7 mouse cellular contexts compared by ENCODE assay signal in the genomic region with DNA sequence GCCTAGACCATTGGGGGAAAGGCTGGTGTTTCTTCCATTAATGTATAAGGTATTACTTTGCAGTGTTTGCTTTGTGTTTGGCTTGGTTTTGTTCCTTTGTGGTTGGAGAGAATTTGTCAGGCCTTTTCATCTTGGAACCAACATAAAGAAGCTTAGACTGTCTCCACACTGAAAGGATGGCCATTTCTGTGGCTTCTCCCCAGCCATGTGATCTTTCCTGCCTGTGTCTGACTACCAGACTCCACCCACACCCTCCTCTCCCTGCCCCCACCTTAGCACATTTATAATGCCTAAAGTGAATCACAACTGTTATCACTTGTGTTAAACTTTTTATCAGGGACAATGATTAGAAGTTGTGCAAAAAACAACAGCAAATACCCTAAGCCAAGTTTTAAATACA. TPM values are rescaled to one million over a fixed set of nuclear protein-coding genes. Genes with fewer than 3 reads are reported as not detected.
DNase-seq lines count a peak whose midpoint lies in the region; ATAC-seq and TF ChIP-seq lines count a peak whose summit lies in the region.

No protein-coding gene starts in this region.

- peak overlapping the region; percentile 88 for H3K9ac ChIP-seq in forebrain, embryonic 16.5 days (replicated peaks; ENCODE audit: low read depth, low read length)
- 0 out of 2 replicates have a peak overlapping the region, but pooled peaks have one; percentile 91 for H3K9ac ChIP-seq in kidney, postnatal 0 days (ENCODE audit: low read depth, low read length)
- H3K9ac ChIP-seq in stomach, postnatal 0 days (ENCODE audit: low read length), result no peak overlapping the region

- TF ChIP-seq CTCF in kidney, postnatal 0 days (IDR thresholded peaks at IDR 0.05; ENCODE audit: low read depth), result no peak
- no peak for TF ChIP-seq CTCF in stomach, postnatal 0 days (IDR thresholded peaks at IDR 0.05; ENCODE audit: low read depth)

- H3K27me3 ChIP-seq in forebrain, embryonic 16.5 days (replicated peaks; ENCODE audit: control insufficient read depth, insufficient read depth, low read length), result no peaks in the 10 kb centered on the region
- no peaks in the 10 kb centered on the region for H3K27me3 ChIP-seq in kidney, postnatal 0 days (ENCODE audit: insufficient read depth, low read length)
- no peaks in the 10 kb centered on the region for H3K27me3 ChIP-seq in stomach, postnatal 0 days (ENCODE audit: control insufficient read depth, insufficient read depth, low read length)

- peak; percentile 12 for DNase-seq in thymus, postnatal 25 days
- DNase-seq in thymus, adult 18-20 months, result no peak
- DNase-seq in kidney, postnatal 0 days (ENCODE audit: low spot score), result peak; percentile 35
- DNase-seq in lung, postnatal 36 days, result peak; percentile 36
- no peak for DNase-seq in stomach, postnatal 0 days (ENCODE audit: low spot score)

- H3K9me3 ChIP-seq in forebrain, embryonic 16.5 days (ENCODE audit: control insufficient read depth, low read length), result no peaks in the 10 kb centered on the region
- H3K9me3 ChIP-seq in kidney, postnatal 0 days (replicated peaks; ENCODE audit: low read length), result no peaks in the 10 kb centered on the region
- H3K9me3 ChIP-seq in stomach, postnatal 0 days (ENCODE audit: control insufficient read depth, low read length), result no peaks in the 10 kb centered on the region

- H3K36me3 ChIP-seq in forebrain, embryonic 16.5 days (ENCODE audit: control insufficient read depth, insufficient read depth), result no peaks in the 10 kb centered on the region
- H3K36me3 ChIP-seq in kidney, postnatal 0 days (ENCODE audit: insufficient read depth, low read length), result 0 out of 2 replicates have a peak, but pooled peaks cover 3% of the 10 kb centered on the region
- no peaks in the 10 kb centered on the region for H3K36me3 ChIP-seq in stomach, postnatal 0 days (ENCODE audit: control insufficient read depth, insufficient read depth, low read length)

- H3K4me1 ChIP-seq in brown adipose tissue, adult 24 weeks (ENCODE audit: control insufficient read depth, insufficient read depth, insufficient read length, low read length), result peaks cover 3% of the 10 kb centered on the region; the same call in 1 of the 2 replicates
- peaks cover 11% of the 10 kb centered on the region for H3K4me1 ChIP-seq in forebrain, embryonic 16.5 days (replicated peaks; ENCODE audit: control insufficient read depth, insufficient read depth, low read length)
- H3K4me1 ChIP-seq in kidney, postnatal 0 days (replicated peaks; ENCODE audit: insufficient read depth, low read length), result no peaks in the 10 kb centered on the region; the same call in 1 of the 2 replicates
- no peaks in the 10 kb centered on the region for H3K4me1 ChIP-seq in stomach, postnatal 0 days (replicated peaks; ENCODE audit: control insufficient read depth, insufficient read depth)

- TF ChIP-seq EP300 in stomach, postnatal 0 days (optimal IDR thresholded peaks at IDR 0.05), result no peak

- H3K4me3 ChIP-seq in brown adipose tissue, adult 24 weeks (ENCODE audit: insufficient read depth, low read depth, low read length), result peak overlapping the region; percentile 96; the same call in 1 of the 2 replicates
- peak overlapping the region; percentile 62 for H3K4me3 ChIP-seq in forebrain, embryonic 16.5 days (replicated peaks; ENCODE audit: low read length)
- H3K4me3 ChIP-seq in kidney, postnatal 0 days (replicated peaks; ENCODE audit: low read depth, low read length), result peak overlapping the region; percentile 86
- peak overlapping the region; percentile 92 for H3K4me3 ChIP-seq in stomach, postnatal 0 days (ENCODE audit: low read depth, low read length)

- H3K27ac ChIP-seq in brown adipose tissue, adult 24 weeks (replicated peaks; ENCODE audit: low read depth, low read length), result no peak overlapping the region
- H3K27ac ChIP-seq in forebrain, embryonic 16.5 days (ENCODE audit: low read length), result peak overlapping the region; percentile 99; the same call in 1 of the 2 replicates
- H3K27ac ChIP-seq in kidney, postnatal 0 days, result no peak overlapping the region
- H3K27ac ChIP-seq in stomach, postnatal 0 days (replicated peaks), result no peak overlapping the region

- H3K4me2 ChIP-seq in forebrain, embryonic 16.5 days (ENCODE audit: low read length), result peak overlapping the region; percentile 58
- peak overlapping the region; percentile 69 for H3K4me2 ChIP-seq in kidney, postnatal 0 days (ENCODE audit: low read length)
- H3K4me2 ChIP-seq in stomach, postnatal 0 days (replicated peaks; ENCODE audit: low read depth), result peak overlapping the region; percentile 73

- ATAC-seq in forebrain, embryonic 16.5 days, result no peak
- no peak for ATAC-seq in kidney, postnatal 0 days (replicated peaks; ENCODE audit: low FRiP score, low read depth)
- ATAC-seq in stomach, postnatal 0 days (ENCODE audit: low FRiP score, low TSS enrichment), result no peak

RNA-seq across cellular contexts. Expression of gene 2610301B20Rik, which starts 1.1 kb away (rescaled TPM):
- polyA plus RNA-seq in brown adipose tissue, adult 24 weeks (2012; ENCODE audit: insufficient read depth, insufficient read length, missing spikeins), result 8.7 and 11.6 TPM in 2 replicates
- 45.7 and 47.6 TPM in 2 replicates for polyA plus RNA-seq in forebrain, embryonic 16.5 days (2015; fragmentation: Nextera tagmentation; extraction: Ambion mirVana)
- 27.7 and 29.5 TPM in 2 replicates for polyA plus RNA-seq in kidney, postnatal 0 days (2015; fragmentation: Nextera tagmentation; extraction: Ambion mirVana)
- 14.2 and 15.0 TPM in 2 replicates for polyA plus RNA-seq in stomach, postnatal 0 days (2015; fragmentation: Nextera tagmentation; extraction: Ambion mirVana)

Comparison
In these comparisons a context has a peak if more than half of its experiments do, and no peak if none do; other contexts are left out.
1. DNase-seq: peak in thymus, postnatal 25 days (single experiment), kidney, postnatal 0 days (single experiment) and lung, postnatal 36 days (single experiment); none in thymus, adult 18-20 months (0 of 2) and stomach, postnatal 0 days (single experiment).
2. Peak in every context shown above with its lines, with median percentiles within 50 percentile points of each other: H3K4me3 ChIP-seq and H3K4me2 ChIP-seq.